Mouse (Mus musculus) stomach, embryonic 15.5 days (tissue): ENCODE results near the gene Rflna. TPM values are rescaled to one million over a fixed set of nuclear protein-coding genes. Genes with fewer than 3 reads are reported as not detected.
A peak's percentile ranks its signal among the peaks of the same experiment; 100 is the strongest.

Experiments
- ATAC-seq: fragments of 200-750 bp; cut with Nextera tagmentation; 2 replicates; pipeline ENCODE4 v1.8.0; 2017; ENCODE audit warnings: low read depth, moderate number of reproducible peaks, moderate TSS enrichment; ENCODE audit not compliant: insufficient read depth, low FRiP score
- H3K27ac ChIP-seq: fragments of 300-500 bp; sonication (generic); 2 replicates; pipeline ENCODE4 v1.5.1; 2015; ENCODE audit warnings: mild to moderate bottlenecking, inconsistent platforms
- H3K27me3 ChIP-seq: fragments of 300-500 bp; sonication (generic); replicated peaks from 2 replicates; pipeline ENCODE4 v1.6.1; 2015; ENCODE audit warnings: inconsistent platforms
- H3K36me3 ChIP-seq: fragments of 300-500 bp; sonication (generic); 2 replicates; pipeline ENCODE4 v1.6.1; 2015; ENCODE audit warnings: inconsistent platforms
- H3K4me1 ChIP-seq: fragments of 300-500 bp; sonication (generic); 2 replicates; pipeline ENCODE4 v1.6.1; 2015; ENCODE audit warnings: inconsistent platforms
- H3K4me2 ChIP-seq: fragments of 300-500 bp; sonication (generic); 2 replicates; pipeline ENCODE4 v1.6.1; 2015; ENCODE audit warnings: mild to moderate bottlenecking, inconsistent platforms
- H3K4me3 ChIP-seq: fragments of 300-500 bp; sonication (generic); replicated peaks from 2 replicates; pipeline ENCODE4 v1.5.1; 2015; ENCODE audit warnings: inconsistent platforms
- H3K9ac ChIP-seq: fragments of 300-500 bp; sonication (generic); 2 replicates; pipeline ENCODE4 v1.6.1; 2015; ENCODE audit warnings: inconsistent platforms
- H3K9me3 ChIP-seq: fragments of 300-500 bp; sonication (generic); 2 replicates; pipeline ENCODE4 v1.6.1; 2016; ENCODE audit warnings: inconsistent platforms
- WGBS: fragments of 180-500 bp; shearing (Covaris S2); methylation state at CpG from one replicate; pipeline ENCODE4 v1.1.7; 2015; 5-methylcytosine and 5-hydroxymethylcytosine counted together
- polyA plus RNA-seq: library from polyadenylated mRNA; unstranded; fragments of >200 nt; fragmentation: Nextera tagmentation; extraction: Ambion mirVana; gene quantifications from 2 replicates; pipeline ENCODE4 v1.2.1, GENCODE M21; 2015

The Rflna gene
- polyA plus RNA-seq = 3.6 and 4.4 TPM in 2 replicates

DNA sequence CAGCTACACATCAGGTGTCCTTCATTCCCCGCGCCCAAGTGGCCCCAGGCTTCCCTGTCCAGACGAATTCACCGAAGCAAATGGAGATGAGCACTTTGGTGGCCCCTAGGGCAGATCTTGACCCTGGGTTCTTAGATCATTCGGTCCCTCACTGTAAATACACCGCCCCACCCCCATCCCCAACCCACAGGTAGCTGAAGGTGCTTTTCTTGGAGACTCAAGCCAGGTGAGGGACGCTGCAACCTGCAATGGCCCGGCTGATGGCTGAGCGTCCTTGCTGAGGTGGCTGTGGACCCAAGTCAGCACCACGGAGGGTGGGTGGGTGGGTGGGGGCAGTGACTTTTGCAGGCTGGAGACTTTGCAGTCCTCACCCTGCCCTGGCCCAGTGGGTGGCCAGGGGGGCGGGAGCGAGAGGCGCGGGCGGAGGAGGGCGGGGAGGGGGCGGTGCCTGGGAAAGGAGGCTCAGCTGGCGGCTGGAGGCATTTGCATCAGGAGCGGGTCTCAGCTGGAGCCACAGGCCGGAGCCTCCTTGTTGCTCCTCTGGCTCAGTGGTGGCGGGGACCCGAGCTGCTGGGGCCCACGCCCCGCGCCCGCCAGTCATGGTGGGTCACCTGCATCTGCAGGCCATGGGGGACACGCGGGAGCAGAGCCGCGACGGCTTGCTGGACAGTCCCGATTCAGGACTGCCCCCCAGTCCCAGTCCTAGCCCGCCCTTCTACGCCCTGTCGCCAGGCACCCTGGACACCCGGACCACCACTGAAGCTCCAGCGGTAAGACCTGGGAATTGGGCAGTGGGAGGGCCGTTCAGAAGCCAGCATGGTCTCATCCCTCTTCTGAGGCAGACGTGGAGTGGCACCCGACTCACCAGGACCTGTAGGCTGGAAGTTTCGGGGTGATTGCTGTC lies at the start of gene Rflna:
TSS of gene Rflna (plus strand) at position 253 of the 904 bp plus-strand sequence.
- peak within 1 kb of the TSS; percentile 25; the same call in 1 of the 2 replicates for H3K9ac ChIP-seq
- no peaks in the 10 kb centered on the region for H3K36me3 ChIP-seq
- no peak within 1 kb of the TSS for H3K27ac ChIP-seq
- 2% methylated on average over 37 of the region's 41 CpGs for WGBS
- H3K27me3 ChIP-seq = peaks cover 11% of the 10 kb centered on the region
- peak within 1 kb of the TSS; percentile 80 for H3K4me2 ChIP-seq
- H3K4me3 ChIP-seq = peak within 1 kb of the TSS; percentile 45
- H3K4me1 ChIP-seq = peaks cover 38% of the 10 kb centered on the region
- peak; percentile 45 for ATAC-seq
- H3K9me3 ChIP-seq = no peaks in the 10 kb centered on the region

DNA sequence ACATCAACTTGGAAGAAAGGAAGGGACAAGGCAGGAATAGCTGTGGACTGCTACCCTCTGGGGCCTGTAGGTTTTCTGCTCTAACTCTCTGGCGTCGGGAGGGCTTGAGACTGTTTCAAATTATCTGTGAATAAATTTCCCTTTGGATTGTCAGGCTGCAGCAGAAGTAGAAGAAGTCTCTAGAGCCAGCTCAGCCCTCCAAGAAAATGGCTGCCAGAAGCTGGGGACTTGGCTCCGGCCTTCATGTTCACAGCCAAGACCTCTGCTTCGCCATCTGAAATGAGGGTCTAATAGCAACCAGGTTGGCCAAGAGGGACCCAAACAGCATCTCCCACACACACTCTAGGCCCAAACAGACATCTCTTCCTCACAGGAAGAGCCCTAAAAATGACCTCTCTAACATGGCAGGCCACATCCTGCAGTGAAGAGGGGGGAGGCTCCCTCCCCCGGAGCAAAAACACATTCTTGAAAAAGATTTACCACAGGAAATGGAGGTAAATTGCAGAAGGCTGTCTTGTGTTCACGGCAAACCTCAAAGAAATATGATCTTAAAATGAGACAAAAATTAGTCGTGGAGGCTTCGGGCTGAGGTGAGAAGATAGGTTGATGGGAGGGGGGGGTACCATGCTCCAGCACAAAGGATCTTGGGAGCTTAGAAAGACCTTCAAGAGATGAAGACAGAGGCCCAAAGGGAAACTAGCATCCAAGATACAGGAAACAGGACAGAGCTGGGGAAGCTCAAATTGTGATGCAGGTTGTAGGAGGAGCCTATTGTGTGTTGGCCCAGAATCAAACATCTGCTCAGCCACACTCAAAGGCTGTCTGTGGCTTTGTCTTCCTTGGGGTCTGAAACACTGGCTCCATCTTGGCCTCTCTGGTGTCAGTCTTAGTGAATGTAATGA lies 48.4 kb upstream of the Rflna start:
- WGBS = 65% methylated on average over 8 of the region's 8 CpGs
- no peak overlapping the region for H3K4me3 ChIP-seq
- H3K4me1 ChIP-seq = peaks cover under 1% of the 10 kb centered on the region; the same call in 1 of the 2 replicates
- no peak overlapping the region for H3K4me2 ChIP-seq
- H3K27ac ChIP-seq = no peak overlapping the region
- H3K36me3 ChIP-seq = no peaks in the 10 kb centered on the region
- no peaks in the 10 kb centered on the region for H3K9me3 ChIP-seq
- no peaks in the 10 kb centered on the region for H3K27me3 ChIP-seq
- ATAC-seq = no peak
- no peak overlapping the region for H3K9ac ChIP-seq

DNA sequence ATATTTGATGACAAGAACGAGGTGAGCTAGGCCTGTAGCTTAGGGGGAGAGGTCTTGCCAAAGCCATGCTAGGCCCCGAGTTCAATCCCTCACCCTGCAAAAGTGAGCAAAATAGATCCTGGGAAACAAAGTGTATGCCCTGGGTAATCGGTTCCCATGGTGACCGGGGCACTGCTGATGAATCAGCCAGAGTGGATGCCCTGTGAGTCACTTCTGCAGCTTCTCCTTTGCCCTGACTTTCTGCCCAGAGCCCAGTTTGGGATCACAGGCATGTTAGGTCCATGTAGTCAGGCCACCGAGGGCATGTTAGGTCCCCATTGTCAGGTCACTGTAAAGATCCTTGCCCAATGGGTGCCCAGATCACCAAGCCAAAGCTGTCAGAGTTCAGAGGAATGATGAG lies 45.5 kb upstream of the Rflna start:
- Histone ChIP-seq H3K4me2 (no peak overlapping the region), H3K4me3 (no peak overlapping the region), H3K4me1 (peaks cover 16% of the 10 kb centered on the region), H3K9ac (no peak overlapping the region), H3K36me3 (no peaks in the 10 kb centered on the region), H3K9me3 (no peaks in the 10 kb centered on the region), H3K27me3 (no peaks in the 10 kb centered on the region), H3K27ac (no peak overlapping the region)
- 77% methylated on average over 5 of the region's 5 CpGs for WGBS
- ATAC-seq = no peak

DNA sequence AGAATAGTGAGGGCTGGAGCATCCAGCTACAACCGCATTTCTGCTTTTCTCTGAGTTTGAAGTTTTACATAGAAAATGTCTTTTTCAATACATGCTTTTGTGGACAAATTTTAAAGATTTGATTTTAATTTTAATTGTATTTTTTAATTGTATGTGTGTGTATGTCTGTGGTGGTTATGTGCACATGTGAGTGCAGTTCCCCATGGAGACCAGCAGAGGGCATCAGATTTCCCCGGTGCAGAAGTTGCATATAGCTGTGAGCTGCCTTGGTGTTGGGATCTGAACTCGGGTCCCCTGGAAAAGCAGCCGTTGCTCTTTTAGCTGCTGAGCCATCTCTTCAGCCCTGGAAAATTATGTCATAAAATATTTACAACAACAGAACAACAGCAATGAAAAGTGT lies 43.9 kb upstream of the Rflna start:
- no peak overlapping the region for H3K27ac ChIP-seq
- H3K9me3 ChIP-seq = no peaks in the 10 kb centered on the region
- no peak overlapping the region for H3K9ac ChIP-seq
- no peak overlapping the region for H3K4me2 ChIP-seq
- WGBS = 98% methylated on average over 4 of the region's 4 CpGs
- no peak overlapping the region for H3K4me3 ChIP-seq
- H3K4me1 ChIP-seq = peaks cover 32% of the 10 kb centered on the region
- ATAC-seq = no peak
- no peaks in the 10 kb centered on the region for H3K36me3 ChIP-seq
- no peaks in the 10 kb centered on the region for H3K27me3 ChIP-seq

DNA sequence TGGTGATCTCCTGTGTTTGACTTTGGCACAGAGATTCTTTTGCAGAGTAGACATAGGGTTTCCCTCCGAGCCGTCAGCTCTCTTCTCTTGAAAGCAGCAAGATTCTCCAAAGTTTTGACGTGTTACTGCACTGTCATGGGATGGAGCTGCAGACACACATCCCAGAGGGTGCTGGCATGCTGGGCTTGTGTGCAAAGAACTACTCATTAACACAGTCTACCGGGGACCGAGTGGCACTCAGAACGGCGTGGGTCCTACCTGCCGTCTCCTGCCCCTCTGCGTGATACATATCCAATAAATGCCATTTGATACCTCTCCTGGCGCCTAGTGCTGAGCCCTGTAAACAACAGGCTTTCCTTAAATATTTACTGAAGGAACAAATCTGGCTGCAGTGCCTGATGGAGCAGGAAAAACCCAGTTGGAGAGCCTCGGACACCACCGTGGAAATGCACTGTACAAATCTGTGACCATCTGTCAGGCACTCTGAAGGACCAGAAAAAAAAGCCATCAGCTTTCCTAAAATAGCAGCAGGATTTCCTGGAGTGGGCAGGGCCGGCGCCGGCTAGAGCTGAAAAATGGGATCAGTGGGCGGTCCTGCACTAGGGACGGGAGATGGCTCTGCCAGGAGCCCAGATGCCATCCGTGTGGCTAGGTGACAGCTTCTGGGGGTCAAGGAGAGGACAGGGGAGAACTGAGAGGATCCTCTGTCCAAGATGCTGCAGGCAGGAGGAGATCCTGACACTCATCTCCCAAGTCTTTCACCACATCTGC lies 42.7 kb upstream of the Rflna start:
- Histone ChIP-seq H3K9me3 (no peaks in the 10 kb centered on the region), H3K4me2 (peak overlapping the region; percentile 32), H3K9ac (no peak overlapping the region), H3K4me1 (peaks cover 36% of the 10 kb centered on the region), H3K27me3 (no peaks in the 10 kb centered on the region), H3K4me3 (no peak overlapping the region), H3K36me3 (no peaks in the 10 kb centered on the region), H3K27ac (peak overlapping the region; percentile 84)
- ATAC-seq = peak; percentile 49; the same call in 1 of the 2 replicates
- 9% methylated on average over 18 of the region's 18 CpGs for WGBS

DNA sequence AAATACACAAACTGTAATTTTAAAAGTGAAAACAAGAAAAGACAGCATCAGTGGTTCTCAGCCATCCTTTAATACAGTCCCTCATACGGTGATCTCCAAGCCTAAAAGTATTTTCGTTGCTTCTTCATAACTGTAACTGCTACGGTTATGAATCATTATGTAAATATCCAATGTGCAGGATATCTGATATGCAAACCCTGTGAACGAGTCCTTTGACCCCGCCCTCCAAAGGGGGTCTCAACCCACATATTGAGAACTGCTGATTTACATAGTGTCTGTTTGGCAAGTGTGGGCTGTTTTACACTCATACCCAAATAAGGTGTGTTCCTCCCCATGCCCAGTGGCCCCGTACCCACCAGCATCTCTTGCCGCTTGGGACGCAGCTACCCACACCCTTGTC lies 41.6 kb upstream of the Rflna start:
- Histone ChIP-seq H3K27me3 (no peaks in the 10 kb centered on the region), H3K36me3 (no peaks in the 10 kb centered on the region), H3K9ac (no peak overlapping the region), H3K4me3 (no peak overlapping the region), H3K4me1 (peaks cover 36% of the 10 kb centered on the region), H3K4me2 (no peak overlapping the region), H3K9me3 (no peaks in the 10 kb centered on the region), H3K27ac (no peak overlapping the region)
- ATAC-seq = no peak
- 63% methylated on average over 8 of the region's 8 CpGs for WGBS

DNA sequence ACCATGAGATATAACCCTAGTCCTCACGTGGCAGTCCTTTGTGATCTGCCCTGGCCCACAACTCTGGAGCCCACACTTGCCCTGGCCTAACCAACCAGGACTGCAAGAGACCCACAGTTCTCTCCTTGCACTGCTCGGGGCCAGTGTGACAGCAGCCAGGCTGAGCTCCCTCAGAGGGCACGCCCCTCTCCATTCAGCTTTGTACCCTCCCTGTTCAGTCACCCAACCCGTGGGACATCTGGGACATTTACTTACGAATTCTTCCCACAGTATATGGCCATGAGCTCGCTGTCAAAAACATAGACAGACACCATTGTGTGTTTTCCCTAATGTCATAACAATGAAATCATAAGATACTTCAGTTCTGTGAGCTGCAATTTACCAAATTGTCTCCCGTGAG lies 40.3 kb upstream of the Rflna start:
- H3K36me3 ChIP-seq = no peaks in the 10 kb centered on the region
- no peak overlapping the region for H3K4me2 ChIP-seq
- no peak overlapping the region for H3K9ac ChIP-seq
- peaks cover 36% of the 10 kb centered on the region for H3K4me1 ChIP-seq
- 38% methylated on average over 7 of the region's 7 CpGs for WGBS
- H3K27me3 ChIP-seq = no peaks in the 10 kb centered on the region
- H3K9me3 ChIP-seq = no peaks in the 10 kb centered on the region
- H3K27ac ChIP-seq = no peak overlapping the region
- no peak for ATAC-seq
- H3K4me3 ChIP-seq = no peak overlapping the region

DNA sequence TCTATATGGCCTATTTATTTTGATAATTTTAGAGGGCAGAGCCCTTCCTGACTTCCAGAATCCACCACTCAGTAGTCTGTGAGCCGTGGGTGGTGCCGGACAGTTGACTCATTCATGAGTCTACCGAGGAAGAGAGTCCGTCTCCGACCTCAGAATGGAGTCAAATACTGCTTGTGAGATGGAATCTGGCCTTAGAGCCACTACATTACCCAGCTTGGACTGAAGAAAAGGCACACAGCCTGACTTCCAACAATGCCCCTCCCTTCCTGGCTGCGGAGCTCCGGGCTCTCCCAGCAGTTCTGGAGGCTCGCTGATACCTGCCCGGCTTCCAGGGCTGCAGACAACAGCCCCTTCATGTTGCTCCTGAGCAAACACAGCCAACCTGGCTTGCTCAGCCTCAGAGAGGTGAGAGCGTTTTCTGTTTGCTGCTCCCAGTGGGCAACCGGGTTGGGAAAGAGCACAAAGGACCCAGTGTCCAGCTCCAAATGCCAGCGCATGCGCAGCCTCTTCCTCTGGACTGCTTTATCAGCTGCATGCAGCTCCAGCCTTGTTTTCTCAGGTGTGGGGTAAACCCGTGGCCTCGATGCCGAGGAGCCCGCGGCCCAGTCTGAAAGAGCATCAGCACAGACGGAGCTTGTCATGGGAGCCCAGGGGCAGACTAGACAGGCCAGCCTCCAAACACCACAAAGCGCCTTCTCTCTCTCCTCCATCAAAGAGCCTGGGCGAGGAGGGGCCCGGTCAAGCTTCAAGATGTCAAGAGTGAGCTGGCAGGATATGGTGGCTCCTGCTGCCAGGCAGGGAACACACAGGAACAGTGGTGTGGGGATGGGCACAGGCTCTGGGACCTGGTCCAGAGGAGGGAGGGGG lies 39.0 kb upstream of the Rflna start:
- Histone ChIP-seq H3K27ac (peak overlapping the region; percentile 87), H3K4me3 (0 out of 2 replicates have a peak overlapping the region, but pooled peaks have one; percentile 9), H3K36me3 (no peaks in the 10 kb centered on the region), H3K4me1 (peaks cover 36% of the 10 kb centered on the region), H3K4me2 (peak overlapping the region; percentile 45), H3K27me3 (no peaks in the 10 kb centered on the region), H3K9me3 (no peaks in the 10 kb centered on the region), H3K9ac (no peak overlapping the region)
- 46% methylated on average over 22 of the region's 22 CpGs for WGBS
- peak; percentile 75 for ATAC-seq

DNA sequence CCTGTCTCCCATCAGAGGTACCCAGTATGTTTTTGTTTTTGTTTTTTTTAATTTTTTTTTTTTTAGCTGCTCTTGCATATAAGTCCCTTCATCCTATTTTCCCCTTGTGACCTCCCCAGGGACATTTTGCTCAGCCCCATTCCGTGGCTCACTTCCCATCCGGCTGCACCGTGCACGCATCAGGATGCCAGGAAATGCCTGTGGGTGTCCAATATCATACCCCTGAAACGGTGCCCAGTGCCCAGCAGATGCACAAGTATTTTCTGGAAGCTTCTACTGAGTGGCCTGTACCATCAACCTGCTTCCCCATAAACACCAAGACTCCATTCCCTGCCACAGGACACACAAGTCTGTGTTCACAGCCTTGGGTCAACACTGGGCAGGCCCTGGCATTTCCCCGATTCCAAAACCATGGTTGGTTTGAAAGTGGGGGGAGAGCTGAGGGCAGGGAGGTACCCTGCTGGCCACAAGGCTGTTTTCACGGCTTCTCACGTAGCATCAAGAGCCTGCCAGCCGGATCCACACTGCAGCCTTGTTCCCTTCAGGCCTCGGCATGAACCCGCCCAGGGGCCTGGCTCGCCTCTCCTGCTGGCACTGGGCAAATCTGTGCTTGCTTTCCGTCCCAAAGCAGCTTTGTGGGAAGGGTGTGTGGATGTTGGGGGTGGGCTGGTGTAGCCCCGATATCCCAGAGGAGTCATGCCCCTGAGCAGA lies 36.2 kb upstream of the Rflna start:
- no peak overlapping the region for H3K27ac ChIP-seq
- H3K4me1 ChIP-seq = peaks cover 25% of the 10 kb centered on the region

DNA sequence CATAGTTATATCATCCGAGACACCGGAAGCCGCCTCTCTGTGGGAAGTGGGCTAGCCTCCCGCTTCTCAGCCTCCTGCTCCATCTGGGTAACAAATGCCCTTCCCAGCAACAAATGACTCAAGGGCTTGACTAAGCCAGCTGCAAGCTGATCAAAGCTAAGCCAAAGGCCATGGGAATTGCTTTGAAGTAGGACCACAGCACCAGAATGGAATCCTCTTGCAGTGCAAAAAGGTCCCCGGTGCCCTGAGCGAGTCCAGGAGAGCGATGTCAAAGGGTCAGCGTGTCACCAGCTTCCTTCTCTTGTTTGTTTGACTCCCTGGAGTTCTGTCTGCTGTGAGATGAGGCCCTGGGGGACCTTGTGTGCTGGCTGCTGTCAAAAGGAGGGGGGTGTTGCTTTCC lies 33.2 kb upstream of the Rflna start:
- Histone ChIP-seq H3K9ac (no peak overlapping the region), H3K27ac (no peak overlapping the region), H3K36me3 (no peaks in the 10 kb centered on the region), H3K4me1 (no peaks in the 10 kb centered on the region), H3K27me3 (no peaks in the 10 kb centered on the region), H3K9me3 (no peaks in the 10 kb centered on the region), H3K4me3 (no peak overlapping the region), H3K4me2 (no peak overlapping the region)
- 40% methylated on average over 8 of the region's 8 CpGs for WGBS
- no peak for ATAC-seq

More for the DNA sequence above, 36.2 kb upstream of the Rflna start:
- Histone ChIP-seq H3K27me3 (no peaks in the 10 kb centered on the region), H3K9ac (no peak overlapping the region), H3K4me2 (no peak overlapping the region), H3K36me3 (no peaks in the 10 kb centered on the region), H3K9me3 (no peaks in the 10 kb centered on the region), H3K4me3 (no peak overlapping the region)
- WGBS = 75% methylated on average over 14 of the region's 14 CpGs
- no peak for ATAC-seq
